Mouse (Mus musculus) C2C12 (cell line): ENCODE measurements around the gene Arpc3. TPM values are rescaled to one million over a fixed set of nuclear protein-coding genes. Genes with fewer than 3 reads are reported as not detected.

Experiments used
- H3K27me3 ChIP-seq: one replicate; pipeline ENCODE4 v1.6.1; 2011; ENCODE audit not compliant: control insufficient read depth, insufficient read depth, insufficient read length
- H3K36me3 ChIP-seq: one replicate; pipeline ENCODE4 v1.6.1; 2011; ENCODE audit not compliant: control insufficient read depth, insufficient read depth
- H3K4me3 ChIP-seq: one replicate; pipeline ENCODE4 v1.5.1; 2011; ENCODE audit warnings: mild to moderate bottlenecking, control low read depth; ENCODE audit not compliant: poor library complexity, insufficient read depth, severe bottlenecking
- H3K79me2 ChIP-seq: one replicate; pipeline ENCODE4 v1.6.1; 2011; ENCODE audit not compliant: control insufficient read depth, insufficient read depth
- H3K79me3 ChIP-seq: one replicate; pipeline ENCODE4 v1.6.1; 2011; ENCODE audit warnings: low read depth, control low read depth
- H3ac ChIP-seq: one replicate; pipeline ENCODE3; 2011; ENCODE audit warnings: low read depth; ENCODE audit not compliant: control insufficient read depth, insufficient read length
- CEBPB ChIP-seq: IDR thresholded peaks from one replicate; pipeline ENCODE4 v1.6.1; 2011; ENCODE audit warnings: low read depth, mild to moderate bottlenecking, control low read depth, moderate library complexity
- CTCF ChIP-seq: IDR thresholded peaks from one replicate; pipeline ENCODE4 v1.5.1; 2011; ENCODE audit not compliant: control insufficient read depth, insufficient read depth, insufficient read length
- FOSL1 ChIP-seq: IDR thresholded peaks from one replicate; pipeline ENCODE4 v1.8.0; 2011; ENCODE audit warnings: mild to moderate bottlenecking, low read length; ENCODE audit not compliant: poor library complexity, insufficient read depth, severe bottlenecking
- MAX ChIP-seq: IDR thresholded peaks from one replicate; pipeline ENCODE4 v1.6.1; 2011; ENCODE audit warnings: mild to moderate bottlenecking, control low read depth
- MYOD1 ChIP-seq: IDR thresholded peaks from one replicate; pipeline ENCODE4 v1.6.1; 2011; ENCODE audit warnings: low read depth; ENCODE audit not compliant: control insufficient read depth, insufficient read length
- MYOG ChIP-seq: IDR thresholded peaks from one replicate; pipeline ENCODE4 v1.6.1; 2011; ENCODE audit not compliant: control insufficient read depth, insufficient read length; ENCODE audit errors: extremely low read depth
- USF1 ChIP-seq: IDR thresholded peaks from one replicate; pipeline ENCODE4 v1.6.1; 2011; ENCODE audit warnings: low read depth, mild to moderate bottlenecking, control low read depth, moderate library complexity
- polyA plus RNA-seq: library from polyadenylated mRNA; unstranded; fragments of >200 nt; fragmentation: generic; extraction: Trizol; gene quantifications from one replicate; pipeline ENCODE4 v1.2.1, GENCODE M21; 2012; ENCODE audit warnings: missing spikeins

Gene Arpc3
- polyA plus RNA-seq, 1 experiment = 185 TPM

DNA sequence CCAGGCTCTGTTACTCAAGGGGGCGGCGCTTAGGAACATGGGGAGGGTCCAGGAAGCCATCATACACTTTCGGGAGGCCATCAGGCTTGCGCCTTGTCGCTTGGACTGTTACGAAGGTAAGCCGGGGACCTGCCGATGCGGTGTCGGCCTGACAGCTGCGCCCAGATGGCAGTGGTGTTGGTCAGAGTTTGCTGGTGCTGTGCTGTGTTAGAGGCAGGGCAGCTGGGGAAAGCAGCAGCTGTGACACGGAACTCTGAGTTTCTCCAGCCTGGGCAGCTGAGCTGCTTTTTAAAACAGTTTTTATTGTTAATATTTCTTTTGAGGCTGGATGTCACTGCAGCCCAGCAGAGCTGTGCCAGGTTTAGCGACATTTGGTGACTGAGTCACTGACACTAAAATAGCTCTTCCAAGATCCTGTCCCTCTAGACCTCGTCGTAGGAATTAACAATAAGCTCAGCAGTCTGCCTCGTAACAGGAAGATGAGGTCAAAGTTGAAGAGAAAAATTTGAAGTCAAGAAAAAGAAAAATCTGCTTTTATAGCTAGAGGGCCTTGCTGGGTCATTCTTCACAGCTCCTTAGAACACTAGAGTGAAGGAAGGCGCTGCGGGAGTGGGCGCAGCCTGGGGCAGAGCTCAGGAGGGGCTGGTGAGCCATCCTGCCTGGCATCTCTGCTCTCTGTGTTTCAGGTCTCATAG lies 47.9 kb downstream of the Arpc3 start:
- no peak overlapping the region for H3ac ChIP-seq
- TF ChIP-seq CTCF (no peak), MYOG (no peak), MAX (no peak), USF1 (no peak), FOSL1 (no peak), CEBPB (no peak), MYOD1 (no peak)
- H3K36me3 ChIP-seq = peaks cover 81% of the 10 kb centered on the region
- no peaks in the 10 kb centered on the region for H3K27me3 ChIP-seq
- H3K79me2 ChIP-seq = no peaks in the 10 kb centered on the region
- H3K4me3 ChIP-seq = no peak overlapping the region
- H3K79me3 ChIP-seq = no peaks in the 10 kb centered on the region

DNA sequence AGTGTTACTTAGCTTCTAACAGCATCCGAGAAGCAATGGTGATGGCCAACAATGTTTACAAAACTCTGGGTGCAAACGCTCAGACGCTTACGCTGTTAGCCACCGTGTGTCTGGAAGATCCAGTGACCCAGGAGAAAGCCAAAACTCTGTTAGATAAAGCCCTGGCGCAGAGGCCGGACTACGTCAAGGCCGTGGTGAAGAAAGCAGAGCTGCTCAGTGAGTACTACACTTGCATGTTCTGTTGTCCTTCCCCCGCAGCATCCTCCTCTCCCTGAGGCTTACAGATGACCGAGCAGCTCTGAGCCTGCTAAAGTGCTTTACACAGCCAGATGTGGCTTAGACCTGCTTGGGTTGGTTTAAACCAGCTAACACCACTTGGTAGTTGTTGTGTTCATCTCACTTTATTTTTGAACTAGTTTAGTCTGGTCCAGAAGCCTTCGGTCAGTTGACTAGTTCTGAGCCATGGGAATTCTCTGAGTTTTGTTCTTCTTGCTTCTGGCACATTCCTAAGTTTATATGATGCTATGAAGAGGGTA lies 48.5 kb downstream of the Arpc3 start:
- Histone ChIP-seq H3K27me3 (no peaks in the 10 kb centered on the region), H3K79me2 (no peaks in the 10 kb centered on the region), H3K4me3 (no peak overlapping the region), H3K79me3 (no peaks in the 10 kb centered on the region), H3K36me3 (peaks cover 78% of the 10 kb centered on the region), H3ac (no peak overlapping the region)
- TF ChIP-seq CEBPB (no peak), USF1 (no peak), CTCF (no peak), MAX (no peak), MYOD1 (no peak), MYOG (no peak)

DNA sequence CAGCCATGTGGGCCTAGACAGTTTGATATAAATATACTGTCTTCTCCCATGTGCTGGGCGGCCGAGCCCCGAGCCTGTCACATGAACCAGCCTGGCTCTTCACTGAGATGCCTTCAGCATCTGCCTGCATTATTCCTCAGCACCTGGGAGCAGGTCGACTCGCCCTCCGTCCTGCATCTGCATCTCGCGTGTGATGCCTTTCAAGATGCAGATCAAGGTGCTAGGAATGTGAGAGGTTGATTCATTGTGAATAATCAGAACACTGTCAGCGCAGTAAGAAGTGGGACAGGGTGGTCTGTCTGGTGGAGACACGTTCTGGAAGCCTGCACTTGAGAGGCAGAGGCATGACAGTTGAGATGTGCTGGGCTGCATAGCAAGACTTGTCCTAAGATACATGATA lies 52.8 kb downstream of the Arpc3 start:
- Histone ChIP-seq H3K36me3 (peaks cover 60% of the 10 kb centered on the region), H3K79me3 (no peaks in the 10 kb centered on the region), H3ac (no peak overlapping the region), H3K79me2 (no peaks in the 10 kb centered on the region), H3K27me3 (no peaks in the 10 kb centered on the region), H3K4me3 (no peak overlapping the region)
- no peak for TF ChIP-seq CTCF
- no peak for TF ChIP-seq USF1
- no peak for TF ChIP-seq MYOG
- no peak for TF ChIP-seq MYOD1

DNA sequence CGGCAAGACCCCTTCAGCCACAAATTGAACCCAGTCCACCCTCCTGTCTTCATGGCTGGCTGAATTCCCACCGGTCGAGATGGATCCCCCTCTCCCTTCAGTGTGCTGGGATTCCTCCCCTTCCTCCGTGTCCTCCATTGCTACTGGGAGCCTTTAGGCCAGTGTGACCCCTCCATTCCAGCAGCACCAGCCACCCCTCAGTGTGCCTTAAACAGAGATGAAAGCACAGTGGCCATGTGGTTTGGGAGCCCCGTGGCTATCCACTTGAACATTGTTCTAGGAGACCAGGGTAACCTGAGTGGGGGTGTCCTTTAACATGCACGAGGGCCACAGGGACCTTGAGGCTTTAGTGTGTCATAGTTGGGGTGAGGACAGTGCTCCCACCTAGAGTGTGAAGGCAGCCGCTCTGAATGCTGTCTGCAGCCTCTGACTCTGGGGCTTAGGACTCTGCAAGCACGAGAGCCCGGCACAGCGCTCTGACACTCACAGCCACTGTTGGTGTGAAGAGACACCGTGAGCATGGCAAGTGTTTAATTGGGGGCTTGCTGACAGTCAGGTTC lies 53.5 kb downstream of the Arpc3 start:
- no peaks in the 10 kb centered on the region for H3K79me3 ChIP-seq
- no peak overlapping the region for H3ac ChIP-seq
- TF ChIP-seq MYOG (no peak), USF1 (no peak), CEBPB (no peak), CTCF (no peak), MAX (no peak), MYOD1 (no peak)
- no peaks in the 10 kb centered on the region for H3K79me2 ChIP-seq
- no peak overlapping the region for H3K4me3 ChIP-seq
- peaks cover 54% of the 10 kb centered on the region for H3K36me3 ChIP-seq
- H3K27me3 ChIP-seq = no peaks in the 10 kb centered on the region

DNA sequence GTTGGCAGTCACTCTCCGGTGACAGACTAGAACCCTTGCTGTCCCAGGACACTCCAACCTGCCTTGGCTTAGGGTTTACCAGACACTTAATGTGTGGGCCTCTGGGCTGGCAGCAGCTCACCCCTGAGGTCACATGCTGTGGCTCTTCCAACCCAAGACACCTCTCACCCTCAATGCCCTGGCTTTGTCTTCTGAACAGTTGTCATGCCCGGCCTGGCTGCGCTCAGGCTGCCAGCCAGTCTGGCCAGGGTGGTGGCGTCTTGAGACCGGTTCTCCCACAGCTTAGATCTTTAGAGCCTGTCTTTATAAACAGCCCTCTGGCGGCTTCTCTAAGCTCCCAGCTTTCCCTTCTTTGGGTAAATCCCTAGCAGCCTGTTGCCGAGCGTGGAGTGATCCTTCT lies 56.2 kb downstream of the Arpc3 start:
- Histone ChIP-seq H3K4me3 (no peak overlapping the region), H3K79me3 (no peaks in the 10 kb centered on the region), H3K27me3 (no peaks in the 10 kb centered on the region), H3ac (no peak overlapping the region), H3K36me3 (peaks cover 41% of the 10 kb centered on the region), H3K79me2 (no peaks in the 10 kb centered on the region)
- TF ChIP-seq MYOD1 (no peak), MAX (no peak), CTCF (no peak), CEBPB (no peak), FOSL1 (no peak), USF1 (no peak), MYOG (no peak)

DNA sequence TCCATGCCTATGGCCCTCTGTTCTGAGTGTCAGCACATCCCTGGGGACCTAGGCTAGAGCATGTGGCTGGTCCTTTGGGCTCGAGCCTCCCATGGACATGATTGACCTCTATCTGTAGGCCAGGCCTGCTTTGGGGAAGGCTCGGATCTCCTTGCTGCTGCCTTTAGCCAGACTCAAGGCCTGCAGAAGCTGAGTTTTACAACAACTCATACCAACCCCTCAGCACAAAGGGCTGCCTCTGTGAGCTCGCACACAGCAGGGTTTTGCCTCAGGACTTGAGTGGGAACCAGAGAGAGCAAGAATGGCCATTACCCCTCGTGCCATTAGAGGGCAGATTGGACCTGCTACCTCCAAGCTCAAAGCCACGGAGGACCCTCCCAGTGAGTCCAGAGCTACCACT lies 57.2 kb downstream of the Arpc3 start:
- Histone ChIP-seq H3K79me2 (no peaks in the 10 kb centered on the region), H3K4me3 (no peak overlapping the region), H3K27me3 (no peaks in the 10 kb centered on the region), H3K36me3 (peaks cover 45% of the 10 kb centered on the region), H3ac (no peak overlapping the region), H3K79me3 (no peaks in the 10 kb centered on the region)
- TF ChIP-seq MYOD1 (no peak), USF1 (no peak), FOSL1 (no peak), CTCF (no peak), CEBPB (no peak), MAX (no peak), MYOG (no peak)
